Mouse (Mus musculus) spleen, embryonic (tissue): ENCODE measurements around the gene Pikfyve.
"Not testable (repeated sequence)": the region's sequence is repeated elsewhere in the genome, so short reads cannot be mapped to it uniquely, and the experiment has no call there.

ENCODE experiments used
- CTCF ChIA-PET: fragments of 350-600 bp; sonication (Branson Sonifier 250); formaldehyde crosslinking; loops from one replicate; lab custom pipeline; 2022; lab: Charles Lee

The Pikfyve gene

GRCm38 (mm10) chr1:65183994-65184393, 2.5 kb upstream of the Pikfyve start:
- CTCF ChIA-PET: no interaction called here

- CTCF ChIA-PET: no interaction called here
These were observed 1.5 kb upstream of the Pikfyve start for GRCm38 (mm10) chr1:65185011-65185410.

GRCm38 (mm10) chr1:65185524-65186205, 818 bp upstream of the Pikfyve start:
- CTCF ChIA-PET: interaction anchor here (0.8 kb wide), 1 partner anchor 430 kb away, joined by 3 read pairs; no protein-coding TSS in a partner anchor

GRCm38 (mm10) chr1:65187074-65187430, 569 bp downstream of the Pikfyve start:
- CTCF ChIA-PET: no interaction called here

- CTCF ChIA-PET: no interaction called here
These were observed 3.7 kb downstream of the Pikfyve start for GRCm38 (mm10) chr1:65190172-65190571.

- CTCF ChIA-PET: no interaction called here
These were observed 6.7 kb downstream of the Pikfyve start for GRCm38 (mm10) chr1:65193226-65193625.

- CTCF ChIA-PET: no interaction called here
These were observed 11.9 kb downstream of the Pikfyve start for GRCm38 (mm10) chr1:65198425-65198824.

- CTCF ChIA-PET: interaction anchor here (0.6 kb wide), 1 partner anchor 29 kb away, joined by 5 read pairs; no protein-coding TSS in a partner anchor
These were observed 12.4 kb downstream of the Pikfyve start for GRCm38 (mm10) chr1:65198861-65199260.

GRCm38 (mm10) chr1:65204299-65204698, 17.8 kb downstream of the Pikfyve start:
- CTCF ChIA-PET: no interaction called here

GRCm38 (mm10) chr1:65213214-65213613, 26.7 kb downstream of the Pikfyve start:
- CTCF ChIA-PET: no interaction called here

GRCm38 (mm10) chr1:65217567-65217966, 31.1 kb downstream of the Pikfyve start:
- CTCF ChIA-PET: interaction anchor here (0.6 kb wide), 2 partner anchors 15 to 40 kb away, joined by 3 to 6 read pairs; no protein-coding TSS in a partner anchor

- CTCF ChIA-PET: interaction anchor here (0.6 kb wide), 2 partner anchors 14 to 40 kb away, joined by 3 to 6 read pairs; no protein-coding TSS in a partner anchor
These were observed 31.5 kb downstream of the Pikfyve start for GRCm38 (mm10) chr1:65217972-65218371.

GRCm38 (mm10) chr1:65223654-65224053, 37.2 kb downstream of the Pikfyve start:
- CTCF ChIA-PET: no interaction called here

- CTCF ChIA-PET: interaction anchor here (0.5 kb wide), 1 partner anchor 29 kb away, joined by 5 read pairs; no protein-coding TSS in a partner anchor
These were observed 41.2 kb downstream of the Pikfyve start for GRCm38 (mm10) chr1:65227681-65228080.

GRCm38 (mm10) chr1:65229768-65230167, 43.3 kb downstream of the Pikfyve start:
- CTCF ChIA-PET: not testable (repeated sequence)

- CTCF ChIA-PET: interaction anchor here (0.6 kb wide), 1 partner anchor 1802 kb away, joined by 3 read pairs; no protein-coding TSS in a partner anchor
These were observed 44.1 kb downstream of the Pikfyve start for GRCm38 (mm10) chr1:65230566-65230965.

- CTCF ChIA-PET: no interaction called here
These were observed 51.2 kb downstream of the Pikfyve start for GRCm38 (mm10) chr1:65237712-65238111.

GRCm38 (mm10) chr1:65245637-65246036, 59.2 kb downstream of the Pikfyve start:
- CTCF ChIA-PET: no interaction called here

GRCm38 (mm10) chr1:65280461-65280860, 94.0 kb downstream of the Pikfyve start:
- CTCF ChIA-PET: no interaction called here

- CTCF ChIA-PET: no interaction called here
These were observed 95.3 kb downstream of the Pikfyve start, which contains the start of gene Pth2r for GRCm38 (mm10) chr1:65281756-65282155. Gene Pth2r, plus strand, starts transcription at chr1:65282056.

GRCm38 (mm10) chr1:65282766-65283165, 96.3 kb downstream of the Pikfyve start:
- CTCF ChIA-PET: no interaction called here

- CTCF ChIA-PET: interaction anchor here (0.5 kb wide), 1 partner anchor 21 kb away, joined by 4 read pairs; no protein-coding TSS in a partner anchor
These were observed 122.0 kb downstream of the Pikfyve start for GRCm38 (mm10) chr1:65308476-65308875.
